Mouse (Mus musculus) neural tube, embryonic 14.5 days (tissue): ENCODE results near the gene Trim29. TPM values are rescaled to one million over a fixed set of nuclear protein-coding genes. Genes with fewer than 3 reads are reported as not detected.

Experiments
- ATAC-seq: fragments of 200-750 bp; cut with Nextera tagmentation; 2 replicates; pipeline ENCODE4 v1.8.0; 2017; ENCODE audit warnings: low read depth, mild to moderate bottlenecking, moderate TSS enrichment, moderate library complexity
- H3K27ac ChIP-seq: fragments of 300-500 bp; sonication (generic); 2 replicates; pipeline ENCODE4 v1.5.1; 2014; ENCODE audit warnings: low read depth, mild to moderate bottlenecking, control low read depth, low read length, moderate library complexity, mixed read lengths
- H3K27me3 ChIP-seq: fragments of 300-500 bp; sonication (generic); 2 replicates; pipeline ENCODE4 v1.6.1; 2014; ENCODE audit warnings: low read length; ENCODE audit not compliant: control insufficient read depth, insufficient read depth
- H3K36me3 ChIP-seq: fragments of 300-500 bp; sonication (generic); 2 replicates; pipeline ENCODE4 v1.6.1; 2014; ENCODE audit warnings: low read length, mixed read lengths; ENCODE audit not compliant: control insufficient read depth, insufficient read depth
- H3K4me1 ChIP-seq: fragments of 300-500 bp; sonication (generic); 2 replicates; pipeline ENCODE4 v1.6.1; 2014; ENCODE audit warnings: low read length; ENCODE audit not compliant: control insufficient read depth, insufficient read depth
- H3K4me2 ChIP-seq: fragments of 300-500 bp; sonication (generic); 2 replicates; pipeline ENCODE4 v1.6.1; 2014; ENCODE audit warnings: mild to moderate bottlenecking, low read depth, low read length, control low read depth
- H3K4me3 ChIP-seq: fragments of 300-500 bp; sonication (generic); 2 replicates; pipeline ENCODE4 v1.5.1; 2014; ENCODE audit warnings: low read depth, low read length, control low read depth, mixed read lengths
- H3K9ac ChIP-seq: fragments of 300-500 bp; sonication (generic); replicated peaks from 2 replicates; pipeline ENCODE4 v1.6.1; 2014; ENCODE audit warnings: low read depth, mild to moderate bottlenecking, control low read depth, low read length, mixed read lengths
- H3K9me3 ChIP-seq: fragments of 300-500 bp; sonication (generic); 2 replicates; pipeline ENCODE4 v1.6.1; 2016; ENCODE audit warnings: low read length; ENCODE audit not compliant: control insufficient read depth
- WGBS: fragments of 180-500 bp; shearing (Covaris S2); extraction: QIAGEN DNeasy Blood & Tissue Kit; methylation state at CpG from one replicate; pipeline ENCODE4 v1.1.7; 2014; 5-methylcytosine and 5-hydroxymethylcytosine counted together
- polyA plus RNA-seq: library from polyadenylated mRNA; unstranded; fragments of >200 nt; fragmentation: Nextera tagmentation; extraction: Ambion mirVana; gene quantifications from 2 replicates; pipeline ENCODE4 v1.2.1, GENCODE M21; 2014

The Trim29 gene
- polyA plus RNA-seq, 1 experiment from 2014 or later, result not detected

DNA sequence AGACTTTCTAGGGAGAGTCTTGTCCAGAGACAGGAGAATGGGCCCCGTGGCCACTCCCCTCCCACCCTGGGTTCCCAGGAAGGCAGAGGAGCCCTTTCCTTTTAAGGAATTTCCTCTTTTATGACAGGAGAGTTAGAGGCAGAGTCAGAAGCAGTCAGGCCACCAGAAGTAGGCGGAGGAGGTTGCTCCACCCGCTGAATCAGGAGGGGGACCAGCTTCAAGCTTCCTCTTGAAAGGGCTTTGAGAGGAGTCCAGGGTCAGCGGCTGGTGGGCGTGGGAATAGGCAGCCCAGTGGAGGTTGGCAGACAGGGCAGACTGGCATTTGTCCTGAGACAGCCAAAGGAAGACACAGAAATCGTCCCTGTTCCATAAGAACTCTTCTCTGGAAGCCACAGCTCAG is 4.8 kb upstream of the Trim29 start:
- H3K27me3 ChIP-seq, result no peaks in the 10 kb centered on the region

DNA sequence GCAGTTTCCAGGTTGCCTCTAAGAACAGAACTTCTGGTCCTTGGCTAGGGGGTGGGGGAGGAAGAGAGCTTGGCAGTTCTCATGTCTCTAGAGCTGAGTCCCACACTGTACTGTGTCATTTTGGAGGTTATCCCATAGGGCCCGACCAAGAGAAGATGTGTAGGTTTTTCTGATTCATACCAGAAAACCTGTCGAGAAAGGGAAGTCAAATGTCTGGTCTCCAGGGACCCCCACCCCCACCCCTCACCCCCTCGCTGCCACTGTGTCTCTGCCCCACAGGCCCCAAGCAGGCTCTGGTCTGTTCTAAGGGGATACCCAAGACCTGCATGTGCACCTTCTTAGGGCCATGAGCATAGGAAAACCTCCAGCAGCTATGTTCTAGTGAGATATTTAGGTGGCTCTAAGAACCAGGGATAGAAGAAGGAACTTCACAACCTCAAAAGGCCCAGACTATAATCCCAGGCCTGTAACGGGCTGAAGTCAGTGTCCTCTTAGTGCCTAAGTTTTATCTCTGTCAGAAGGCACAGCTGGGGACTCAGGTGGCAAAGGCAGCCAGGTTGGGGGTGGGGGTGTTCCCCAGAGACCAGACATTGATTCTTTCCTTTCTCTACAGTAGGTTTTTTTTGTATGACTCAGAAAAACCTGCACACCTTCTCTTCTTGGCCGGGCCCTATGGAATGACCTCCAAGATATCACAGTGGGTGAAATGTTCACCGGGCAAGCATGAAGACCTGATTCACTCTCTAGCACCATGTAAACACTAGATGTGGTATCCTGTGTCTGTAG is 1.4 kb upstream of the Trim29 start:
- H3K27me3 ChIP-seq, result no peaks in the 10 kb centered on the region
- H3K27ac ChIP-seq, result no peak overlapping the region
- no peaks in the 10 kb centered on the region for H3K4me1 ChIP-seq
- H3K36me3 ChIP-seq, result no peaks in the 10 kb centered on the region
- 79% methylated on average over 6 of the region's 6 CpGs for WGBS
- no peak overlapping the region for H3K4me3 ChIP-seq
- ATAC-seq, result no peak
- H3K9ac ChIP-seq, result no peak overlapping the region
- no peaks in the 10 kb centered on the region for H3K9me3 ChIP-seq
- H3K4me2 ChIP-seq, result no peak overlapping the region

More for the DNA sequence above, 4.8 kb upstream of the Trim29 start:
- WGBS, result 44% methylated on average over 6 of the region's 6 CpGs
- no peak for ATAC-seq
- Histone ChIP-seq H3K27ac (no peak overlapping the region), H3K36me3 (no peaks in the 10 kb centered on the region), H3K9ac (no peak overlapping the region), H3K9me3 (no peaks in the 10 kb centered on the region), H3K4me3 (no peak overlapping the region), H3K4me1 (no peaks in the 10 kb centered on the region), H3K4me2 (no peak overlapping the region)

DNA sequence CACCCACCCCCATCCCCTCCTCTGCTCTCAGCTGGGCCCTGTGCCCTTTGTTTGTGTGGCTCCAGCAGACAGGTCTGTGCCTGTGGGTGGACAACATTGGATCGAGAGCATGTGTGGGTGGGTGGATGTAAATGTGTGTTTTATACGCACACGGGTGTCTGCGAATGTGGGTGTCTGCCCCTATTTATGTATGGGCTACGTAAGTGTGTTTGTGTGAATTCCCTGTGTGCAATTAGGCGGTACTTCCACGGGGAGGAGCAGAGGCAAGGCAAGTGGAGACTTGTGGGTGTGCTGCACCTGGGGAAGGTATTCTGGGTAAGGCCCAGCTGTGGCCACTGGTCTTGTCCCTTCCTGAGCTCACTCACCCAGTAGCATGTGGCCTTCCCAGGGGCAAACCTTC is 1.5 kb downstream of the Trim29 start:
- Histone ChIP-seq H3K9ac (no peak overlapping the region), H3K36me3 (no peaks in the 10 kb centered on the region), H3K4me2 (no peak overlapping the region), H3K27ac (no peak overlapping the region), H3K9me3 (no peaks in the 10 kb centered on the region), H3K4me1 (no peaks in the 10 kb centered on the region), H3K4me3 (no peak overlapping the region), H3K27me3 (no peaks in the 10 kb centered on the region)
- no peak for ATAC-seq
- WGBS, result 76% methylated on average over 7 of the region's 7 CpGs

- Histone ChIP-seq H3K4me2 (no peak overlapping the region), H3K27ac (no peak overlapping the region), H3K9me3 (no peaks in the 10 kb centered on the region), H3K27me3 (no peaks in the 10 kb centered on the region), H3K36me3 (no peaks in the 10 kb centered on the region), H3K4me3 (no peak overlapping the region), H3K4me1 (no peaks in the 10 kb centered on the region), H3K9ac (no peak overlapping the region)
- WGBS, result 86% methylated on average over 3 of the region's 3 CpGs
- no peak for ATAC-seq
Observed at GRCm38 (mm10) chr9:43313805-43314204, 3.2 kb downstream of the Trim29 start.

- 52% methylated on average over 3 of the region's 3 CpGs for WGBS
- no peaks in the 10 kb centered on the region for H3K27me3 ChIP-seq
- H3K27ac ChIP-seq, result no peak overlapping the region
- no peak overlapping the region for H3K4me3 ChIP-seq
- H3K9me3 ChIP-seq, result no peaks in the 10 kb centered on the region
- no peak overlapping the region for H3K4me2 ChIP-seq
- H3K36me3 ChIP-seq, result no peaks in the 10 kb centered on the region
- no peaks in the 10 kb centered on the region for H3K4me1 ChIP-seq
- no peak for ATAC-seq
- no peak overlapping the region for H3K9ac ChIP-seq
Observed at GRCm38 (mm10) chr9:43315320-43315950, 4.8 kb downstream of the Trim29 start.

GRCm38 (mm10) chr9:43316466-43316865 is 5.8 kb downstream of the Trim29 start:
- no peak overlapping the region for H3K4me3 ChIP-seq
- whole genome bisulfite sequencing, result 92% methylated on average over 4 of the region's 4 CpGs
- no peaks in the 10 kb centered on the region for H3K27me3 ChIP-seq
- H3K36me3 ChIP-seq, result no peaks in the 10 kb centered on the region
- no peak overlapping the region for H3K9ac ChIP-seq
- H3K9me3 ChIP-seq, result no peaks in the 10 kb centered on the region
- H3K27ac ChIP-seq, result no peak overlapping the region
- H3K4me1 ChIP-seq, result no peaks in the 10 kb centered on the region
- ATAC-seq, result no peak
- H3K4me2 ChIP-seq, result no peak overlapping the region

DNA sequence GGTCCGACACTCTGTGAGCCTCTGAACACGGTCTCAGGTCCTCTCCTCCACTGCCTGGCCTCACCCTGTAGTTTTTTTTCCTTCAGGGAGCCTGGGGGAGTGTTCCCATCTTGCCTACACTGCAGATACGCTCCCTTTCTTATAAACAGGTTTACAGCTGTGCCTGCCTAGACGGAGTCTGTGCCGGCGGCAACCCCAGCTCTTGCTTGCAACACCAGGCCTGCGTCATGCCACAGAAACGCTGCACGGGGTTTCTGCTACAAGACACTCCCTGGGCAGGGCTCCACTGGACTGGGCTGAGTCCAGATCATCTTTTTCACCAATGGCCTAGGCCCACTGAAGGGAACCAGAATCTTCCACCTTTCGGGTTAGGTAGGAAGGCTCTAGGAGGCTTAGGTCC is 8.0 kb downstream of the Trim29 start:
- H3K9me3 ChIP-seq, result no peaks in the 10 kb centered on the region
- no peaks in the 10 kb centered on the region for H3K36me3 ChIP-seq
- H3K4me3 ChIP-seq, result no peak overlapping the region
- no peak overlapping the region for H3K27ac ChIP-seq
- no peaks in the 10 kb centered on the region for H3K4me1 ChIP-seq
- no peak for ATAC-seq
- no peak overlapping the region for H3K4me2 ChIP-seq
- H3K9ac ChIP-seq, result no peak overlapping the region
- 88% methylated on average over 10 of the region's 10 CpGs for WGBS
- H3K27me3 ChIP-seq, result no peaks in the 10 kb centered on the region

GRCm38 (mm10) chr9:43321951-43322350 is 11.3 kb downstream of the Trim29 start:
- Histone ChIP-seq H3K36me3 (no peaks in the 10 kb centered on the region), H3K4me1 (no peaks in the 10 kb centered on the region), H3K9me3 (no peaks in the 10 kb centered on the region), H3K4me3 (no peak overlapping the region), H3K9ac (no peak overlapping the region), H3K4me2 (no peak overlapping the region), H3K27me3 (no peaks in the 10 kb centered on the region), H3K27ac (no peak overlapping the region)
- no peak for ATAC-seq
- 78% methylated on average over 6 of the region's 6 CpGs for WGBS

GRCm38 (mm10) chr9:43322666-43323065 is 12.0 kb downstream of the Trim29 start:
- H3K9me3 ChIP-seq, result no peaks in the 10 kb centered on the region
- no peak overlapping the region for H3K4me3 ChIP-seq
- no peak overlapping the region for H3K4me2 ChIP-seq
- 89% methylated on average over 4 of the region's 4 CpGs for WGBS
- H3K9ac ChIP-seq, result no peak overlapping the region
- H3K4me1 ChIP-seq, result no peaks in the 10 kb centered on the region
- no peaks in the 10 kb centered on the region for H3K36me3 ChIP-seq
- no peak overlapping the region for H3K27ac ChIP-seq
- H3K27me3 ChIP-seq, result no peaks in the 10 kb centered on the region
- no peak for ATAC-seq
